Mouse (Mus musculus) layer of hippocampus, adult 8-10 months (tissue): ENCODE measurements around the gene Apbb2. TPM values are rescaled to one million over a fixed set of nuclear protein-coding genes. Genes with fewer than 3 reads are reported as not detected.

Experiments used
- DNase-seq, 2 experiments: peaks; one replicate each; pipeline ENCODE4 v3.0.0; 2022; ENCODE audit warnings: low spot score in 2 of 2
- total RNA-seq, 4 experiments: library from RNA; stranded (reverse); gene quantifications; 2 replicates each; pipeline ENCODE4 v1.2.4; 2022

The Apbb2 gene
- total RNA-seq, 4 experiments from 2014 or later = 51.9 to 69.8 (median 57.1) TPM

- no peak for DNase-seq
Measured at GRCm38 (mm10) chr5:66552246-66552645, 66.3 kb downstream of the Apbb2 start.

GRCm38 (mm10) chr5:66550292-66550691 is 68.3 kb downstream of the Apbb2 start:
- DNase-seq = no peak

- no peak for DNase-seq
Measured at GRCm38 (mm10) chr5:66549691-66550090, 68.9 kb downstream of the Apbb2 start.

DNA sequence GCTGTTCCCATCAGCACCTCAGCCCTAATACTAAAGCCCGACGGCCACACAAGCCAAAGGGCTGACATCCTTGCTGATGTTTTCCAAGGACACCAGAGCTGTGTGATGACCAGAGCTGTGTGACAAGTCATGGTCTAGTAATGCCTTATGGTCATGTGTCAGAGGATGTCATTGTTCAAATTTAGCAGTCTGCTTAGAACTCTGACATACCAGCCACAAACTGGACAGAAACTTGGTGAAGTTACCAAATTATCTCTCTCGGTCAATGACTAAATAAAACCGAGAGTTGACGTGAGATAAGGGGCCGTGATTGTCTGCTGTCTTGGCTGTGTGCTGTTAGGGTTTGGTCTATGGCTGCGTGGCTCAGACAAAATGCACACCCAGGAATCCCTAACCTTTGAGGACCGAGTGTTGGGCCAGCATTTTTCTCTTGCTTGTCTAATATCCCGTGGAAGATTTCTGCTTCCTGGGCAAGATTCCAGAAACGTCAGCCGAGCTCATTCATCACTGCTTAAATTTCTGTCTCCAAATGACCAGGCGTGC is 71.5 kb downstream of the Apbb2 start:
- DNase-seq = no peak

DNA sequence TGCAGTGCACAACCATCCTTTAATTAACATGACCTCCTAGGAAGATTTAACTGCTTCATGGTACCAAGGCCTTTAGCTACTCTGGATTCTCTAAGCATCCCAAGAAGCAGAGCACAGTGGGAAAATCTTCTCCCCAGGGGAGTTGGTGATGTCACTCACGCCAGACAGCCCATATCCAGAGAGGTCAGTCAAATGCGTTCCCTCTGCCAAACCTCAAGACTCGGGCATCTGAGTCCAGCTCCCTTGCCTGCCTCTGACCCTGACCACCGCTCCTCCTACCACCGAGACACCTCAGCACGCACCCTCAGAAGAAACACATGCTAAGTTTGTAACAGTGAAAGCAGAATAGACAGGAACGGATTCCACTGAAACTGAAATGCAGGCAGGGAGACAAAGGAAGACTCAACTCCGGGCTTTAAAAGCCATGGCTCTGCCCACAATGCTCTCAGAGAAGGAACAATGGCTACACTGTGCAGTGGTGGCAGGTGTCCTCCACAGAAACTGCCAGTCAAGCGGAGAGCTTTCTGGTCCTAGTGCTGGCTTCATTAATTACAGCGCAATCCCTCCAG is 72.9 kb downstream of the Apbb2 start:
- peak; percentile 27 to 48 for DNase-seq

- DNase-seq = no peak
Measured at GRCm38 (mm10) chr5:66543761-66544160, 74.8 kb downstream of the Apbb2 start.

- DNase-seq = no peak
Measured at GRCm38 (mm10) chr5:66543344-66543743, 75.2 kb downstream of the Apbb2 start.

DNA sequence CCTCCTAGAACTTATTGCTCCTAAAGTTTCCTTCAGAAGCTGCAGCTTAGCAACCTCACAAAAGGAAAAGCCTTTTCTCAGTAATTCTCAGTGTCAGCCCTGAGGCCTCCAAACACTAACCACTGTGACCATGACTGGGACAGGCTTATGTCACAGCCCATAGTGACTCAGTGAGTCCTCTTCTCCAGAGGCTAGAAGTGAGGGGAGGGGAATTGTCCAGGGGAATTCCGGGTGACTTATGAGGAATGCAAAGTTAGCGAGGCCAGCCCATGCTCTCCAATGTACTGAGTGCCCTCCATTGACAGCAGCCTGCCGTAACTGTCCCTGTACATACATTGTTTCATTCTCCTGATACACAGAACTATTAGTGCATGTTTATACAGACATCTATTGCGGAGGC is 76.1 kb downstream of the Apbb2 start:
- DNase-seq = no peak

GRCm38 (mm10) chr5:66541385-66541784 is 77.2 kb downstream of the Apbb2 start:
- no peak for DNase-seq

GRCm38 (mm10) chr5:66540246-66540645 is 78.3 kb downstream of the Apbb2 start:
- DNase-seq = no peak

- no peak for DNase-seq
Measured at GRCm38 (mm10) chr5:66537811-66538210, 80.8 kb downstream of the Apbb2 start.

DNA sequence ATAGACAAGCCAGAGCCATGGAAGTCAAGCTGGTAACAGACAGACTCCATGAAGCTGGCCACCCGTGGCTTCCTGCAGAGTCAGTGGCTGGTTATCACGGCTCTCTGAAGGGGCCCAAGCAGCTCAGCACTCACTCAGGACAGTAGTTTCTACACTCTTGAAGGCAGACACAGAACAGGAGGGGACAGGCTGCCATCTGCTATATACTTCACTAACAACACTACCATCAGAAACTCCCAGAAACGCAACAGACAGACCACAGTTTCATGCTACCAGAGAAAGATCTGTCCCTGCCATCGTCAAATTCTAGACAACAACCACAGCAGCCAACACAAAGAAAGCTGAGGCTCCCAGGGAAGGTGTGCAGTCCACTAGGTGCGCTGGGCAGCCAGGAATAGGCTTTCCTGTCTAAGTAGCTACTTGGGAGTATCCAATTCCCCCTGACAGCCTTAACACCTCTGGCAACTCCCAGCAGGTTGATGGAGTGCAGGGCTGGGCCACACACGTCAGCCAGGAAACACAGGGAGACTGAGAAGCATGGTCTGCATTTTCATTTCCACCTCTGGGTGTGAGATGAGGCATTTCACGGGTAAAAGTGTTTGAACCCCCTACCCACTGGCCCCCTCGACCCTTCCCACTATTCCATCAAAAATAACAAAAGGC is 81.8 kb downstream of the Apbb2 start:
- no peak for DNase-seq

DNA sequence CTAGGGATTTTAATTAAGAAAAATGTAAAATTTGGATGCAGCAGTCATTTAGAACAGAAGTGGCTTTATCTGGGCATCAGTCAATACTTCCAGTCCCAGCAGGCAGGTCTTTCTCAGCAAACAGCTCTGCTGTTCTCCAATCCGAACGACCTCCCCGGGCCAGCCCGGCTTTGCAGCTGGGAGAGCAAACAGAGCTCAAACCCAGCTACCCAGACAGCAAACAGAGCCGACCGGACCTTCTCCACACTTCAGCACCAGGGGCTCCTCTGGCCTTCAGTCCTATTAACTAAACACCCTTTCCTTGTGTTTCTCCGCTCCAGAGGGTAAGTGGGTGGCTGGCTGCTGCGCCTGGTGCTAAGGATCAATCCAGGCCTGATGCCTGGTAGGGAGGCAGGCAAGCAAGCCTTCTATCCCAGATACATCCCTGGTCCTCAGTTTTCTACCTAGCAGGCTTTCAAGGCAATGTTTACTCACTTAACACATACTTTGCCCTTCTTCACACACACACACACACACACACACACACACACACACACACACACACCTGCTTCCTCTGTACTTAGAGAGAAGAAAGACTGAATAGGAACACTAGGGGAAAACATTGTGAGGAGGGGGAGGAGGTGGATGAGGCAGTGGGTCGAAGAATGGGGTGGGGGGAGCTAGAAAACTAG is 82.9 kb downstream of the Apbb2 start:
- no peak for DNase-seq

DNA sequence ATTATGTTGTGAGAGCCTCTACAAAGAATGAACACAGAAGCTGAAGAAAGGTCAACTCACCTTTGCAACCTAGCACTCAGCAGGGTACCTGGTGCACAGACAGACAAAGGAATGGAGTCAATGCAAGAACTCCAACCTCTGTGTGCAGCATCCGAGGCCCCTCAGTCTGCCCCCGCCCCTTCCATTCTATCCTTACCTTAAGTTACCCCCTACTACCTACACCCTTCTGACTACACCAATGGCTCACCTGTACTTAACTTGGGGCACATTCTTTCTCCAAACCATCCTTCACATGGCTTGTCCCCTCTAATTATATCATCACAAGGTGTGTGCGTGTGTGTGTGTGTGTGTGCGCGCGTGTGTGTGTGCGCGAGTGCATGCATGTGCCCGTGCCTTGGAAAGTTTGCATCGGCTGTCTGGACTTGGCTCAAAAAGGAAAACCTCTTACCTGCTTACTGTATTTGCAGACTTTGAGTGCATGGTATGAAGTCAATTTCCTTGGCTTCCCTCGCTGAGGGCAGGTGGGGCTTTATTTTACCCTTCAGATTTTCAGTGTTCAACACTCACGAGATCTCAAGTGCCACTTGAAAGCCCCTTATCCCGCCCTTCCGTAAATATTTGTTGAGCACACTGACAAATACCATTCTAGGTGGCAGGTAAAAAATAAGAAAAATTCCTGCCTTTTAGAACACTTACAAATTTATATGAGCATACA is 84.7 kb downstream of the Apbb2 start:
- DNase-seq = no peak

GRCm38 (mm10) chr5:66532827-66533226 is 85.8 kb downstream of the Apbb2 start:
- no peak for DNase-seq

- DNase-seq = no peak
Measured at GRCm38 (mm10) chr5:66530361-66530760, 88.2 kb downstream of the Apbb2 start.

DNA sequence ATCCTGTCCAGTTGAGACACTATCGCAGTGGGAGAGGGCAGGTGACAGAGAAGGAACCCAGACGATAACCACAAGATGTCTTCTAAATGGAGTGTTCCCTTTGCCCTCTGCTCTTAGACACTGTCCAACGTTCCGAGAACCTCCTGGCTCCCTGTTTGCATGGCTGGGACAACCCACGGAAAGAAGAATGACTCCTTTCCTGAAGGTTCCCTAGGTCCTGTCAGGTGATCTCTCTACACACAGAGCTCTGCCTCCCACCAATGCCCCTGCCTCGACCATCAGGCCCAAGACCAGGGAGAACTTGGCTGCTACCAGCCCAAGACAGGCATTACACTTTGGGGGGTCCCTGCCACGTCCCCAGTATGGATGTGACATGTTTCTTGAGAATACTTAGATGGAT is 89.0 kb downstream of the Apbb2 start:
- no peak for DNase-seq

DNA sequence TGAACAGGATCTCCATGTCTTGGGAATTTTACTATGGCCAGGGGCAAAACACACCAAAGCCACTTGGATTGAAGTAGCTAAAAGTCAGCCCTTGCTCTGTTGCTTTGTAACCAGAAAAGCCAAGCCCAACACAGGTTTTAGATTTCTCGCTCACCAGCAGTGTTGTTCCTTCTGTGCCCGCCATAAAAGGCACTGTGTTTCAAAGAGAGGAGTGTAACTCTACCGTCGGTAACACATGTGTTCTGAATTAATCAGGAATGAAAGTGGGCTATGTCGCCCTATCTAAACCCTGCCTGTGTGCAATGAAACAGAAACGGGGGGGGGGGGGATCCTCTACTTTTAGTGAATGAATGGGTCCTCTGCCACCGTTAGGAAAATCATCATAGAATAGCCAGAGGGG is 90.0 kb downstream of the Apbb2 start:
- no peak for DNase-seq

- DNase-seq = no peak
Measured at GRCm38 (mm10) chr5:66527090-66527489, 91.5 kb downstream of the Apbb2 start.

GRCm38 (mm10) chr5:66525002-66525401 is 93.6 kb downstream of the Apbb2 start:
- no peak for DNase-seq

GRCm38 (mm10) chr5:66523681-66524503 is 94.7 kb downstream of the Apbb2 start:
- no peak for DNase-seq
